Mouse (Mus musculus) CH12.LX (cell line): ENCODE data around the gene Meis3. TPM values are rescaled to one million over a fixed set of nuclear protein-coding genes. Genes with fewer than 3 reads are reported as not detected.

ENCODE experiments used
- DNase-seq: peaks from one replicate; pipeline ENCODE4 v3.0.0-alpha.2; 2013; ENCODE audit errors: extremely low read depth
- H3K27ac ChIP-seq: 2 replicates; pipeline ENCODE4 v1.5.1; 2012; ENCODE audit warnings: low read depth, mild to moderate bottlenecking, control low read depth, moderate library complexity; ENCODE audit not compliant: insufficient read depth
- H3K27me3 ChIP-seq: replicated peaks from 2 replicates; pipeline ENCODE3; 2012; ENCODE audit warnings: inconsistent platforms
- H3K36me3 ChIP-seq, 2 experiments: replicated peaks in 1 of 2; 2 replicates each; pipeline versions ENCODE3 to v1.6.1; 2012; ENCODE audit warnings: inconsistent platforms in 1 of 2, low read length in 1 of 2, mild to moderate bottlenecking in 1 of 2, mixed read lengths in 1 of 2, moderate library complexity in 1 of 2; ENCODE audit not compliant: control insufficient read depth in 1 of 2, insufficient read depth in 1 of 2
- H3K4me1 ChIP-seq, 2 experiments: 2 replicates each; pipeline ENCODE4 v1.6.1; 2012; ENCODE audit warnings: inconsistent platforms in 1 of 2, moderate library complexity in 1 of 2; ENCODE audit not compliant: insufficient read depth in 2 of 2, control insufficient read depth in 1 of 2
- H3K4me2 ChIP-seq: 2 replicates; pipeline ENCODE4 v1.6.1; 2012; ENCODE audit warnings: low read depth, mild to moderate bottlenecking, control low read depth; ENCODE audit not compliant: poor library complexity, insufficient read depth, severe bottlenecking
- H3K4me3 ChIP-seq, 3 experiments: fragments of 150-350 bp in 1 of 3; sonication (generic) in 1 of 3; replicated peaks in 1 of 3; 2 replicates each; pipeline versions ENCODE3 to v1.5.1; 2011 to 2012; ENCODE audit warnings: low read depth in 2 of 3, low read length in 2 of 3, mild to moderate bottlenecking in 2 of 3, moderate library complexity in 2 of 3, control low read depth in 1 of 3, improper control_type of control experiment in 1 of 3, inconsistent platforms in 1 of 3, mixed read lengths in 1 of 3; ENCODE audit not compliant: poor library complexity in 1 of 3
- H3K79me2 ChIP-seq: replicated peaks from 2 replicates; pipeline ENCODE4 v1.6.1; 2012; ENCODE audit warnings: mild to moderate bottlenecking, moderate library complexity; ENCODE audit not compliant: control insufficient read depth, poor library complexity, insufficient read depth, severe bottlenecking; ENCODE audit errors: extremely low read depth
- H3K9ac ChIP-seq: 2 replicates; pipeline ENCODE4 v1.6.1; 2012; ENCODE audit warnings: low read depth, mild to moderate bottlenecking, control low read depth, moderate library complexity; ENCODE audit not compliant: insufficient read depth
- H3K9me3 ChIP-seq: replicated peaks from 2 replicates; pipeline ENCODE3; 2012; ENCODE audit warnings: low read length, inconsistent platforms, mixed read lengths
- BHLHE40 ChIP-seq: IDR thresholded peaks from 2 replicates; pipeline ENCODE4 v1.6.1; 2011; ENCODE audit warnings: mild to moderate bottlenecking, low read depth, low read length, improper control_type of control experiment
- CHD1 ChIP-seq: IDR thresholded peaks from 2 replicates; pipeline ENCODE4 v1.6.1; 2012; ENCODE audit warnings: low read depth, low read length, improper control_type of control experiment, inconsistent platforms
- CHD2 ChIP-seq: IDR thresholded peaks from 2 replicates; pipeline ENCODE4 v1.6.1; 2011; ENCODE audit warnings: low read length, improper control_type of control experiment
- CTCF ChIP-seq, 2 experiments: IDR thresholded peaks in 1 of 2; conservative IDR thresholded peaks in 1 of 2; 2 replicates each; pipeline ENCODE4 v1.5.1; 2011 to 2012; ENCODE audit warnings: low read depth in 2 of 2, low read length in 2 of 2, improper control_type of control experiment in 1 of 2, inconsistent platforms in 1 of 2, mild to moderate bottlenecking in 1 of 2, moderate library complexity in 1 of 2
- E2F4 ChIP-seq: IDR thresholded peaks from 2 replicates; pipeline ENCODE4 v1.6.1; 2011; ENCODE audit warnings: low read depth, low read length, improper control_type of control experiment; ENCODE audit not compliant: insufficient replicate concordance
- ELF1 ChIP-seq: IDR thresholded peaks from 2 replicates; pipeline ENCODE4 v1.6.1; 2014; ENCODE audit warnings: low read depth, mild to moderate bottlenecking, inconsistent platforms, low read length, improper control_type of control experiment
- ETS1 ChIP-seq: conservative IDR thresholded peaks from 2 replicates; pipeline ENCODE4 v1.6.1; 2012; ENCODE audit warnings: low read depth, mild to moderate bottlenecking, inconsistent platforms, low read length, improper control_type of control experiment, moderate library complexity
- HCFC1 ChIP-seq: IDR thresholded peaks from 2 replicates; pipeline ENCODE4 v1.6.1; 2012; ENCODE audit warnings: low read depth, mild to moderate bottlenecking, inconsistent platforms, low read length, improper control_type of control experiment
- IRF4 ChIP-seq: IDR thresholded peaks from 2 replicates; pipeline ENCODE4 v1.6.1; 2014; ENCODE audit warnings: low read depth, mild to moderate bottlenecking, inconsistent platforms, low read length, improper control_type of control experiment
- JUND ChIP-seq: conservative IDR thresholded peaks from 2 replicates; pipeline ENCODE4 v1.6.1; 2011; ENCODE audit warnings: low read depth, low read length, improper control_type of control experiment
- MAFK ChIP-seq: IDR thresholded peaks from 2 replicates; pipeline ENCODE4 v1.6.1; 2011; ENCODE audit warnings: low read length, improper control_type of control experiment; ENCODE audit not compliant: insufficient replicate concordance
- MAZ ChIP-seq: IDR thresholded peaks from 2 replicates; pipeline ENCODE4 v1.6.1; 2012; ENCODE audit warnings: low read depth, mild to moderate bottlenecking, inconsistent platforms, low read length, improper control_type of control experiment, moderate library complexity
- MXI1 ChIP-seq: IDR thresholded peaks from 2 replicates; pipeline ENCODE4 v1.6.1; 2011; ENCODE audit warnings: mild to moderate bottlenecking, low read depth, low read length, improper control_type of control experiment
- POLR2A ChIP-seq: IDR thresholded peaks from 2 replicates; pipeline ENCODE4 v1.6.1; 2011; ENCODE audit warnings: low read depth, mild to moderate bottlenecking, improper control_type of control experiment, low read length
- POLR2AphosphoS2 ChIP-seq: IDR thresholded peaks from 2 replicates; pipeline ENCODE4 v1.6.1; 2011; ENCODE audit warnings: low read depth, low read length, improper control_type of control experiment
- RAD21 ChIP-seq: IDR thresholded peaks from 2 replicates; pipeline ENCODE4 v1.6.1; 2011; ENCODE audit warnings: low read depth, mild to moderate bottlenecking, low read length, improper control_type of control experiment, moderate library complexity
- RCOR1 ChIP-seq: conservative IDR thresholded peaks from 2 replicates; pipeline ENCODE4 v1.6.1; 2012; ENCODE audit warnings: low read depth, mild to moderate bottlenecking, inconsistent platforms, low read length, improper control_type of control experiment
- TBP ChIP-seq: conservative IDR thresholded peaks from 2 replicates; pipeline ENCODE4 v1.6.1; 2011; ENCODE audit warnings: low read depth, low read length, improper control_type of control experiment
- UBTF ChIP-seq: IDR thresholded peaks from 2 replicates; pipeline ENCODE4 v1.6.1; 2012; ENCODE audit warnings: low read depth, mild to moderate bottlenecking, inconsistent platforms, low read length, improper control_type of control experiment, moderate library complexity
- USF2 ChIP-seq: conservative IDR thresholded peaks from 2 replicates; pipeline ENCODE4 v1.6.1; 2011; ENCODE audit warnings: low read depth, low read length, improper control_type of control experiment
- ZC3H11A ChIP-seq: IDR thresholded peaks from 2 replicates; pipeline ENCODE4 v1.6.1; 2012; ENCODE audit warnings: low read depth, mild to moderate bottlenecking, inconsistent platforms, low read length, improper control_type of control experiment
- ZMIZ1 ChIP-seq: IDR thresholded peaks from 2 replicates; pipeline ENCODE4 v1.6.1; 2012; ENCODE audit warnings: low read depth, mild to moderate bottlenecking, inconsistent platforms, low read length, improper control_type of control experiment
- ZNF384 ChIP-seq: IDR thresholded peaks from 2 replicates; pipeline ENCODE4 v1.6.1; 2012; ENCODE audit warnings: low read depth, low read length, improper control_type of control experiment, inconsistent platforms
- dilution Hi-C: fragments of 300-500 bp; cut with MboI; formaldehyde crosslinking; loops from 2 replicates; pipeline ENCODE4 v1.14.3; 2020; ENCODE audit warnings: low sequenced_read_pairs; ENCODE audit not compliant: extremely low pct_unique_long_range_greater_than_20kb, extremely low pct_ligation_motif_present
- in situ Hi-C: fragments of 300-500 bp; cut with MboI; formaldehyde crosslinking; loops from 3 replicates; pipeline ENCODE4 v1.14.3; 2019; ENCODE audit warnings: low sequenced_read_pairs, low pct_ligation_motif_present, low pct_unique_long_range_greater_than_20kb, mixed read lengths
- polyA plus RNA-seq: library from polyadenylated mRNA; unstranded; fragments of >175 nt; gene quantifications from 2 replicates; pipeline ENCODE4 v1.2.1, GENCODE M21; 2012; ENCODE audit warnings: low read depth; ENCODE audit not compliant: insufficient read length
- total RNA-seq, 2 experiments: library from RNA; depleted of rRNA; stranded (reverse); fragments of 300-350 nt in 1 of 2; fragments of >200 nt in 1 of 2; gene quantifications; 2 replicates each; pipeline ENCODE4 v1.2.3; 2012 to 2014

Meis3 gene
- total and polyA plus RNA-seq, 3 experiments = 7.9 to 11.8 (median 10.2) TPM

GRCm38 (mm10) chr7:16149241-16149640 lies 25.6 kb upstream of the Meis3 start:
- no peak overlapping the region for H3K4me3 ChIP-seq
- no peak overlapping the region for H3K27ac ChIP-seq
- H3K9ac ChIP-seq = no peak overlapping the region
- H3K36me3 ChIP-seq = no peaks in the 10 kb centered on the region
- no peak overlapping the region for H3K4me2 ChIP-seq
- DNase-seq = no peak
- H3K9me3 ChIP-seq = no peaks in the 10 kb centered on the region
- no peaks in the 10 kb centered on the region for H3K79me2 ChIP-seq
- no peaks in the 10 kb centered on the region; a peak in 1 of 4 replicates for H3K4me1 ChIP-seq
- H3K27me3 ChIP-seq = peaks cover 36% of the 10 kb centered on the region
- in situ Hi-C loops = no loop called here
- TF ChIP-seq CHD2 (no peak), E2F4 (no peak), TBP (no peak), ZMIZ1 (no peak), POLR2A (no peak), MAFK (no peak), ZC3H11A (no peak), RCOR1 (no peak), MAZ (no peak)
- TF ChIP-seq, all 38 proteins: peak for 0
- dilution Hi-C loops = no loop called here

- Histone ChIP-seq H3K4me3 (no peak overlapping the region), H3K4me2 (no peak overlapping the region), H3K36me3 (no peaks in the 10 kb centered on the region), H3K4me1 (peaks cover 4 to 11% of the 10 kb centered on the region in 2 experiments; a peak in 3 of 4 replicates), H3K9ac (no peak overlapping the region), H3K27me3 (peaks cover 29% of the 10 kb centered on the region), H3K9me3 (no peaks in the 10 kb centered on the region), H3K27ac (no peak overlapping the region), H3K79me2 (no peaks in the 10 kb centered on the region)
- TF ChIP-seq POLR2AphosphoS2 = no peak
- TF ChIP-seq IRF4 = no peak
- TF ChIP-seq JUND = no peak
- no peak for TF ChIP-seq BHLHE40
- no peak for TF ChIP-seq TBP
- no peak for TF ChIP-seq USF2
- TF ChIP-seq CHD2 = no peak
- TF ChIP-seq ELF1 = no peak
- TF ChIP-seq HCFC1 = no peak
- no peak for TF ChIP-seq ETS1
- TF ChIP-seq MAZ = no peak
- no peak for TF ChIP-seq ZNF384
- TF ChIP-seq CHD1 = no peak
- TF ChIP-seq CTCF (conservative IDR thresholded peaks at IDR 0.05 in 1 of 2, IDR thresholded peaks at IDR 0.05 in 1 of 2; ENCODE audit: low read depth in 2 of 2, low read length in 2 of 2) = no peak
- TF ChIP-seq UBTF = no peak
- TF ChIP-seq MXI1 = no peak
- no peak for TF ChIP-seq RAD21
- in situ Hi-C loops (loop anchor here (5.0 kb wide), 1 partner anchor 93 kb away; no protein-coding TSS in a partner anchor), dilution Hi-C loops (loop anchor here (25.0 kb wide), 1 partner anchor 188 kb away; the partner anchor contains the start of gene Ehd2)
- DNase-seq = no peak
Measured at GRCm38 (mm10) chr7:16150191-16151145, 24.4 kb upstream of the Meis3 start.
